Mouse (Mus musculus) ES-Bruce4 (cell line): ENCODE data around the gene Mrpl18. TPM values are rescaled to one million over a fixed set of nuclear protein-coding genes. Genes with fewer than 3 reads are reported as not detected.
A peak's percentile ranks its signal among the peaks of the same experiment; 100 is the strongest.
"Not testable (repeated sequence)": the region's sequence is repeated elsewhere in the genome, so short reads cannot be mapped to it uniquely, and the experiment has no call there.

ENCODE experiments used
- H3K27ac ChIP-seq: 2 replicates; pipeline ENCODE4 v1.5.1; 2012; ENCODE audit warnings: low read length, inconsistent platforms; ENCODE audit not compliant: insufficient read depth
- H3K27me3 ChIP-seq: 2 replicates; pipeline ENCODE4 v1.6.1; 2012; ENCODE audit warnings: mild to moderate bottlenecking, low read length, inconsistent platforms; ENCODE audit not compliant: control insufficient read depth, poor library complexity, insufficient read depth, severe bottlenecking
- H3K36me3 ChIP-seq: 2 replicates; pipeline ENCODE4 v1.6.1; 2012; ENCODE audit warnings: inconsistent platforms, mild to moderate bottlenecking, low read length, moderate library complexity; ENCODE audit not compliant: control insufficient read depth, poor library complexity, insufficient read depth, severe bottlenecking
- H3K4me1 ChIP-seq: one replicate; pipeline ENCODE4 v1.8.1; 2011; ENCODE audit warnings: low read length; ENCODE audit not compliant: control insufficient read depth, insufficient read depth
- H3K4me3 ChIP-seq: 2 replicates; pipeline ENCODE4 v1.5.1; 2011; ENCODE audit warnings: low read depth, mild to moderate bottlenecking, low read length
- H3K9ac ChIP-seq: 2 replicates; pipeline ENCODE4 v1.6.1; 2012; ENCODE audit warnings: low read depth, mild to moderate bottlenecking, inconsistent platforms; ENCODE audit not compliant: poor library complexity, severe bottlenecking
- H3K9me3 ChIP-seq: replicated peaks from 2 replicates; pipeline ENCODE4 v1.6.1; 2012; ENCODE audit warnings: mild to moderate bottlenecking, low read length, inconsistent platforms; ENCODE audit not compliant: control insufficient read depth, poor library complexity, insufficient read depth, severe bottlenecking
- CTCF ChIP-seq: IDR thresholded peaks from one replicate; pipeline ENCODE4 v1.8.1; 2011; ENCODE audit warnings: low read depth, low read length
- EP300 ChIP-seq: IDR thresholded peaks from 2 replicates; pipeline ENCODE4 v1.6.1; 2011; ENCODE audit warnings: low read depth, low read length; ENCODE audit not compliant: insufficient read depth
- POLR2A ChIP-seq: IDR thresholded peaks from one replicate; pipeline ENCODE4 v1.8.1; 2011; ENCODE audit warnings: low read length; ENCODE audit not compliant: insufficient read depth
- polyA plus RNA-seq: library from polyadenylated mRNA; stranded (reverse); fragments of >200 nt; gene quantifications from 2 replicates; pipeline ENCODE4 v1.2.4, GENCODE M21; 2011; ENCODE audit warnings: low read depth; ENCODE audit not compliant: missing spikeins, insufficient read depth, insufficient read length

Gene Mrpl18
- polyA plus RNA-seq, 1 experiment: 63.7 TPM

GRCm38 (mm10) chr17:12942459-12943162 lies 26.5 kb upstream of the Mrpl18 start:
- H3K27me3 ChIP-seq: no peaks in the 10 kb centered on the region
- no peaks in the 10 kb centered on the region for H3K4me1 ChIP-seq
- no peaks in the 10 kb centered on the region for H3K9me3 ChIP-seq
- H3K36me3 ChIP-seq: peaks cover 17% of the 10 kb centered on the region
- H3K27ac ChIP-seq: no peak overlapping the region
- H3K9ac ChIP-seq: no peak overlapping the region
- no peak for TF ChIP-seq EP300
- TF ChIP-seq POLR2A: no peak
- TF ChIP-seq CTCF: no peak
- no peak overlapping the region for H3K4me3 ChIP-seq

DNA sequence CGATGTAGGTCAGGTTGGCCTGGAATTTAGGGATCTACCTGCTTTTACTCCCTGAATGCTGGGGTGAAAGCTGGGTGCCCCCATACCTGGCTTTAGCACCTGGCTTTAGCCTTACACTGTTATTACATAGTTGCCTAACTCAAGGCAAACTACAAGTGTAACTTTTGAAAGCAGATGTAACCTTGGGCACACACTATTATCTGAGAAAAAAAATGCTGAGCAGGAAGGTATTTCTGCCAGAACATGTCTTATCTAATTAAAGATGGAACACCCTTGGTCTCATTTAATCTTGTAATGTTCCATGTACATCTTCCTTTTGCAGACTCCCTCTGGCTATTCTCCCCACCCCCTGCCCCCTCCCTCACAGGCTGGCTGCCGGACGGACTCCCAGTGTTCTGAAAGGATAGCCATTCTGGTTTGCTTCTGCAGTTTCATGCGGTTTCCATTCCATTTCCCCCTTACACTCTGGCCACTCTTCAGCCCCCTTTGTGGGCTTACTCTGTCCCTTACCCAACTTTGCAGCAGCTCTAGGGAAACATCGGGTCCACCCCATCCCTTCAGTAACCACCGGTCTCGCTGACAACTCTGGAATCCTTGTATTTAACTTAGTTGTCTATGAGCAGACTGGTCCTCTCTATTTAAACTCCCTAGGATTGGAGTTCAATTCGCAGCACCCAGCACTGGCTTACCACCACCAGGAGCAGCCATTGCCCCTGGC lies 25.6 kb upstream of the Mrpl18 start:
- no peak overlapping the region for H3K9ac ChIP-seq
- no peaks in the 10 kb centered on the region for H3K9me3 ChIP-seq
- TF ChIP-seq EP300 (no peak), CTCF (no peak), POLR2A (no peak)
- no peak overlapping the region for H3K27ac ChIP-seq
- no peaks in the 10 kb centered on the region for H3K4me1 ChIP-seq
- peaks cover 16% of the 10 kb centered on the region for H3K36me3 ChIP-seq
- H3K4me3 ChIP-seq: no peak overlapping the region
- no peaks in the 10 kb centered on the region for H3K27me3 ChIP-seq

GRCm38 (mm10) chr17:12940151-12940805 lies 24.1 kb upstream of the Mrpl18 start, which contains the start of gene Acat3:
TSS of gene Acat3 (minus strand) at chr17:12940600.
- Histone ChIP-seq H3K4me3 (peak within 1 kb of the TSS; percentile 56), H3K9ac (no peak within 1 kb of the TSS), H3K36me3 (peaks cover 13% of the 10 kb centered on the region), H3K9me3 (no peaks in the 10 kb centered on the region), H3K27me3 (no peaks in the 10 kb centered on the region), H3K4me1 (no peaks in the 10 kb centered on the region), H3K27ac (no peak within 1 kb of the TSS)
- TF ChIP-seq POLR2A (no peak), CTCF (no peak), EP300 (no peak)

GRCm38 (mm10) chr17:12939377-12940148 lies 23.4 kb upstream of the Mrpl18 start:
- H3K4me3 ChIP-seq: peak overlapping the region; percentile 56
- H3K4me1 ChIP-seq, H3K27me3 ChIP-seq, H3K9ac ChIP-seq, H3K9me3 ChIP-seq, H3K36me3 ChIP-seq, H3K27ac ChIP-seq: not testable (repeated sequence)

GRCm38 (mm10) chr17:12938077-12938476 lies 21.9 kb upstream of the Mrpl18 start:
- no peak overlapping the region for H3K9ac ChIP-seq
- H3K4me3 ChIP-seq: no peak overlapping the region
- H3K27me3 ChIP-seq: no peaks in the 10 kb centered on the region
- no peaks in the 10 kb centered on the region for H3K4me1 ChIP-seq
- no peak overlapping the region for H3K27ac ChIP-seq
- H3K9me3 ChIP-seq: no peaks in the 10 kb centered on the region
- H3K36me3 ChIP-seq: peaks cover 2% of the 10 kb centered on the region; the same call in 1 of the 2 replicates
- TF ChIP-seq POLR2A: no peak
- no peak for TF ChIP-seq EP300
- TF ChIP-seq CTCF: no peak
